Mouse (Mus musculus): ENCODE results near the gene Car5a.

Car5a gene

GRCm38 (mm10) chr8:121880818-121881217, 63.9 kb downstream of the Car5a start:
- DNase-seq (ENCODE audit: low spot score) = no peak

- DNase-seq (ENCODE audit: low spot score) = no peak
Measured at GRCm38 (mm10) chr8:121879712-121880111, 65.0 kb downstream of the Car5a start.

GRCm38 (mm10) chr8:121877828-121878480, 66.8 kb downstream of the Car5a start:
- no peak for DNase-seq (ENCODE audit: low spot score)

- no peak for DNase-seq (ENCODE audit: low spot score)
Measured at GRCm38 (mm10) chr8:121877212-121877611, 67.5 kb downstream of the Car5a start.

GRCm38 (mm10) chr8:121875517-121875916, 69.2 kb downstream of the Car5a start:
- no peak for DNase-seq (ENCODE audit: low spot score)

- no peak for DNase-seq (ENCODE audit: low spot score)
Measured at GRCm38 (mm10) chr8:121875045-121875444, 69.7 kb downstream of the Car5a start.

- peak; percentile 62 for DNase-seq (ENCODE audit: low spot score)
Measured at GRCm38 (mm10) chr8:121874031-121874430, 70.7 kb downstream of the Car5a start.

- no peak for DNase-seq (ENCODE audit: low spot score)
Measured at GRCm38 (mm10) chr8:121871833-121872440, 72.8 kb downstream of the Car5a start.

- no peak for DNase-seq (ENCODE audit: low spot score)
Measured at GRCm38 (mm10) chr8:121870190-121870589, 74.5 kb downstream of the Car5a start.

GRCm38 (mm10) chr8:121868896-121869295, 75.8 kb downstream of the Car5a start:
- no peak for DNase-seq (ENCODE audit: low spot score)

GRCm38 (mm10) chr8:121868196-121868595, 76.5 kb downstream of the Car5a start:
- DNase-seq (ENCODE audit: low spot score) = no peak
